Mouse (Mus musculus) neural tube, embryonic 15.5 days (tissue): ENCODE data around the gene Olfr617. TPM values are rescaled to one million over a fixed set of nuclear protein-coding genes. Genes with fewer than 3 reads are reported as not detected.
"Not testable (repeated sequence)": the region's sequence is repeated elsewhere in the genome, so short reads cannot be mapped to it uniquely, and the experiment has no call there.

Experiments
- ATAC-seq: fragments of 200-750 bp; cut with Nextera tagmentation; 2 replicates; pipeline ENCODE4 v1.8.0; 2017; ENCODE audit warnings: mild to moderate bottlenecking, moderate TSS enrichment, moderate library complexity; ENCODE audit not compliant: low FRiP score
- H3K27ac ChIP-seq: fragments of 300-500 bp; sonication (generic); replicated peaks from 2 replicates; pipeline ENCODE4 v1.5.1; 2015; ENCODE audit warnings: mild to moderate bottlenecking, inconsistent platforms
- H3K27me3 ChIP-seq: fragments of 300-500 bp; sonication (generic); replicated peaks from 2 replicates; pipeline ENCODE4 v1.6.1; 2015; ENCODE audit warnings: inconsistent platforms
- H3K36me3 ChIP-seq: fragments of 300-500 bp; sonication (generic); 2 replicates; pipeline ENCODE4 v1.6.1; 2015; ENCODE audit warnings: inconsistent platforms
- H3K4me1 ChIP-seq: fragments of 300-500 bp; sonication (generic); 2 replicates; pipeline ENCODE4 v1.6.1; 2015; ENCODE audit warnings: inconsistent platforms
- H3K4me2 ChIP-seq: fragments of 300-500 bp; sonication (generic); 2 replicates; pipeline ENCODE4 v1.6.1; 2015; ENCODE audit warnings: inconsistent platforms, mild to moderate bottlenecking, moderate library complexity
- H3K4me3 ChIP-seq: fragments of 300-500 bp; sonication (generic); replicated peaks from 2 replicates; pipeline ENCODE4 v1.5.1; 2015; ENCODE audit warnings: mild to moderate bottlenecking, inconsistent platforms
- H3K9ac ChIP-seq: fragments of 300-500 bp; sonication (generic); replicated peaks from 2 replicates; pipeline ENCODE4 v1.6.1; 2015; ENCODE audit warnings: mild to moderate bottlenecking, inconsistent platforms
- H3K9me3 ChIP-seq: fragments of 300-500 bp; sonication (generic); replicated peaks from 2 replicates; pipeline ENCODE4 v1.6.1; 2016; ENCODE audit warnings: inconsistent platforms
- WGBS: fragments of 180-500 bp; shearing (Covaris S2); methylation state at CpG from one replicate; pipeline ENCODE4 v1.1.7; 2015; ENCODE audit warnings: mixed read lengths; 5-methylcytosine and 5-hydroxymethylcytosine counted together
- microRNA-seq: library from miRNA; unstranded; fragments of <30 nt; microRNA quantifications from one replicate; pipeline ENCODE4, GENCODE M21; 2017
- polyA plus RNA-seq: library from polyadenylated mRNA; unstranded; fragments of >200 nt; fragmentation: Nextera tagmentation; extraction: Ambion mirVana; gene quantifications from 2 replicates; pipeline ENCODE4 v1.2.1, GENCODE M21; 2015

Gene Olfr617
- not detected in 2 replicates for polyA plus RNA-seq

DNA sequence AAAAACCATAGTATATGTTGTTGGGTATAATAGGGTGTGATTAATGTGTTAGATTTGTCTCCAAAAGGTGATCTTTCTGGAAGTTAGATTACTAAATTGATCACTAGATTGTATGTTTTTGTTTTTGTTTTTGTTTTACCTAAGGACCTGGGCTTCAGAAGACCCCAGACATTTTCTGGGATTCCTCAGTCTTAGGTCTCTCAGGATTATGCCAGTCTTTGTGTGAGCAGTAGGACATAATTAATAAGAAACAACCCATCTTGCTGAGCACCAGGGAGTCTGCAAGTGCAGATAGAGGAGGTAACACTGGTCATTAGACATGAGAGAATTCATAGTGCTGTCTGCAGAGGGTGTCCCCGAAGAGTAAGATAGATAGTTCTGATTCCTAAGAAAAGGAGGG is at the start of gene Olfr617:
Olfr617 (plus strand) TSS at position 301 of the 400 bp plus-strand sequence.
- no peak within 1 kb of the TSS for H3K4me3 ChIP-seq
- 81% methylated on average over 1 of the region's 1 CpGs for WGBS
- no peak within 1 kb of the TSS for H3K27ac ChIP-seq
- ATAC-seq: no peak
- no peak within 1 kb of the TSS for H3K9ac ChIP-seq
- no peaks in the 10 kb centered on the region for H3K27me3 ChIP-seq
- H3K9me3 ChIP-seq: no peaks in the 10 kb centered on the region
- H3K36me3 ChIP-seq: no peaks in the 10 kb centered on the region
- H3K4me1 ChIP-seq: no peaks in the 10 kb centered on the region
- no peak within 1 kb of the TSS for H3K4me2 ChIP-seq

DNA sequence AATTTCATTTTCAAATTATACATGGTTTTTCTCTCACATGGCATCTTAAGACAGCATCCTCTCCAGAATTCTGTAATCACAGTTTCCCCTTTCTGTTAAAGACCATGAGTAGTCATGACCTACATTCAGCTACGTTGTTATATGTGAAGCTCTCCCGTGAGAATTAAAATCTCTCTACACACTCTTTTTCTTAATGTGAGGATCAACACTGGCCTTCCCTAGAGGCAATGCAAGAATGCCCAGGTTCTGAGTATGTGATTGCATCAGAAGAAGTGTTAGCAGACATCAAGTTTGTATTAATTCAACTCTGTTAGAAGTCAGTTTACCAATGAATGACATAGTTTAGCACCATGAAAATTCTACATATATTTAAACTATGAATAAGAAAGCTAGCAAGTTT is 30.2 kb upstream of the Olfr617 start, which contains the start of gene Olfr612:
Olfr612 (minus strand) TSS at position 101 of the 400 bp plus-strand sequence.
- H3K27ac ChIP-seq, H3K9ac ChIP-seq, H3K27me3 ChIP-seq, H3K4me3 ChIP-seq, H3K4me1 ChIP-seq, H3K4me2 ChIP-seq, H3K36me3 ChIP-seq, ATAC-seq, H3K9me3 ChIP-seq: not testable (repeated sequence)
- WGBS: 94% methylated on average over 2 of the region's 2 CpGs

DNA sequence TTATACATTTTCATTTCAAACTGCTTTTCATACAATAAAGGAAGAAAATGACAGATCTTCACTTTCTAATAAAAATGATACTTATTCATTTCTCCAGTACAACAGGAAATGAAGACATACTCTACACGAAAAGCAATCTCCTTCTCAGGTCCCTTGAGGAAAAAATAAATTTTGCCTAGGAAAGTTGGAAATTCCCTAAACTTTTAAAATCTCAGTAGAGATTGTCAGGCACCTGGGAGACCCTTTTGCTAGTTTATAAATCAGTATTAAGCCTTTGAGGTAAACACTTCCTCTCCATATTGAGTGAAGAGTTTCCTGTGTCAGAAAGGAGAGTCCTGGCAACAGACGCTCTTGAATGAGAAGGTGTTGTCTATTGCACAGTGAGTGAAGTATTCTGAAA is 25.1 kb upstream of the Olfr617 start, which contains the start of gene Olfr613:
Olfr613 (plus strand) TSS at position 301 of the 400 bp plus-strand sequence.
- H3K36me3 ChIP-seq: no peaks in the 10 kb centered on the region
- H3K27ac ChIP-seq: no peak within 1 kb of the TSS
- no peaks in the 10 kb centered on the region for H3K27me3 ChIP-seq
- no peak for ATAC-seq
- WGBS: 88% methylated on average over 2 of the region's 2 CpGs
- no peak within 1 kb of the TSS for H3K4me2 ChIP-seq
- H3K9me3 ChIP-seq: no peaks in the 10 kb centered on the region
- no peak within 1 kb of the TSS for H3K4me3 ChIP-seq
- no peak within 1 kb of the TSS for H3K9ac ChIP-seq
- no peaks in the 10 kb centered on the region for H3K4me1 ChIP-seq

DNA sequence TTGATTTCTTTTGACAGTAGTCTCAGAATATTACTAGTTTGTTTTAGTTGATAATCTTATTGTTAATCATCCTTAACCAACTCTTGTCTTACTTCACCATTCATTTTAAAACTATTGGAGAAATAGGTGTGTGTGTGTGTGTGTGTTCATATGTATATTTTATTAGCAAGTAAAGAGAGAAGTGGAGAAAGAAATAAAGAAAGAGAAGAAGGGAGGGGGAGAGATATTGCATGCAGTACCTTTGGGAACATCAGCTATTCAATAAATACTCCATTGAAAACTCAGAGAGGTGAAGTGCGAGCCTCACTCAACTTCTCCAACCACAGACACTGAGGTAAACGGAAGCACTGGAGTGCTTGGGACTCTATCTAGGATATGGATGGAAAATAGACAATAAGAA is 17.1 kb upstream of the Olfr617 start, which contains the start of gene Olfr615:
Olfr615 (plus strand) TSS at position 301 of the 400 bp plus-strand sequence.
- no peak within 1 kb of the TSS for H3K9ac ChIP-seq
- no peak for ATAC-seq
- no peak within 1 kb of the TSS for H3K27ac ChIP-seq
- no peak within 1 kb of the TSS for H3K4me3 ChIP-seq
- H3K36me3 ChIP-seq: no peaks in the 10 kb centered on the region
- H3K9me3 ChIP-seq: no peaks in the 10 kb centered on the region
- 82% methylated on average over 2 of the region's 2 CpGs for WGBS
- H3K4me1 ChIP-seq: no peaks in the 10 kb centered on the region
- no peaks in the 10 kb centered on the region for H3K27me3 ChIP-seq
- no peak within 1 kb of the TSS for H3K4me2 ChIP-seq

DNA sequence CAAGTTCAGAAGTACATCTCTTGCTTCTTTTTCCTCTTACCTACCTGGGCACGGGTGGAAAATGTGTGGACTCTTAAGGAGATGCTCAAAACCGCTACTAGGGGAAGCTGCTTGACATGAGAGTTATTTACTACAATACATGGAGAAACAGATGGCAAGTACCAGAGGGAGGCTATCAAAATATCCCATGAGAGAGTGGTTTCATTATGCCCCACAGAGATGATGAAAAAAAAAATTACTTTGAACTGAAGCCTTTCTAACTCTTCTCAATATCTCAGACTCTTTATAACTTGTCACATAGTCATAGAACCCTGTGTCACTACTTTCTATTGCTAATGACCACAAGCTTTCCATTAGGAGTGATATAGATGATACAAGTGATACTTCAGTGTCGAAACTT is 3.8 kb upstream of the Olfr617 start, which contains the start of gene Olfr616:
Olfr616 (minus strand) TSS at position 101 of the 400 bp plus-strand sequence.
- Histone ChIP-seq H3K27me3 (no peaks in the 10 kb centered on the region), H3K9me3 (no peaks in the 10 kb centered on the region), H3K4me1 (no peaks in the 10 kb centered on the region), H3K36me3 (no peaks in the 10 kb centered on the region), H3K9ac (no peak within 1 kb of the TSS), H3K4me2 (no peak within 1 kb of the TSS), H3K4me3 (no peak within 1 kb of the TSS), H3K27ac (no peak within 1 kb of the TSS)
- 82% methylated on average over 3 of the region's 3 CpGs for WGBS
- no peak for ATAC-seq

DNA sequence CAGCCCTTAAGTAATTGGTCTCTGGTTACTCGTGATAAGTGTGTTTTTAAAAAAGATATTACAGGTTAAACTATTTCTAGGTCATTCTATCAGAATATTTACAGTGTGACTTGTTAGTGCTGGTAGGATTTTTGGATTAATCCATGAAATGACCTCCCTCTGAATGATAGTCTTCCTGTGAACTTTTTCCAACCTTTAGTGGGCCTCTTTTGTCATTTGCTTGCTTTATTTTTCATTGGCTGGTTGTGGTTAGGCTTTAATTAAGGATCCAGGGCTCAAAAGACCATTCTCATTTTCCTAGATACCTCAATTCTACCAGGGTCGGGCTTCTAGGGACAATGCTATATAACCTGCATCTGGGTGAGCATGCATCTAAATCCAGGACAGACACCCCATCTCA is 16.9 kb downstream of the Olfr617 start, which contains the start of gene Olfr618:
Olfr618 (plus strand) TSS at position 301 of the 400 bp plus-strand sequence.
- Histone ChIP-seq H3K4me3 (no peak within 1 kb of the TSS), H3K36me3 (no peaks in the 10 kb centered on the region), H3K4me2 (no peak within 1 kb of the TSS), H3K27ac (no peak within 1 kb of the TSS), H3K9ac (no peak within 1 kb of the TSS), H3K27me3 (no peaks in the 10 kb centered on the region), H3K4me1 (no peaks in the 10 kb centered on the region), H3K9me3 (no peaks in the 10 kb centered on the region)
- 68% methylated on average over 2 of the region's 2 CpGs for WGBS
- no peak for ATAC-seq

DNA sequence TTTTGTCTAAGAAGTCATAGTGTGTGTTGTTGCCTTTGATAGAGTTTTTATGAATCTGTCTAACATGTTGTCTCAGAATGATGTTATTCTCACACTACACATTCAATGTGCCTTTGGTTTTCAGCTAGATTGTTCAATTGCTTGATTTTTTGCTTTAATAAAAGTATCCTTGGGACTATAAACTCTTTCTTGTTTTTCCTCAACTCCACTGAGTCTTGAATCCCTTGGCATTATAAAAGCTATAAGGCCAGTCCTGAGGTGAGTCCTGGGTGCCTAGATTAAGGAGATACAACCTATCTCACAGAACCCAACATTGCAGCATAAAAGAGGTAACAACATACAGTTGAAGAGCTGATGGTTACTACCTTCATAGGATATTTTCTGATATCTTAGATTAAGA is 27.4 kb downstream of the Olfr617 start, which contains the start of gene Olfr619:
Olfr619 (plus strand) TSS at position 301 of the 400 bp plus-strand sequence.
- ATAC-seq: no peak
- Histone ChIP-seq H3K27me3 (no peaks in the 10 kb centered on the region), H3K36me3 (no peaks in the 10 kb centered on the region), H3K9ac (no peak within 1 kb of the TSS), H3K9me3 (no peaks in the 10 kb centered on the region), H3K4me3 (no peak within 1 kb of the TSS), H3K4me1 (no peaks in the 10 kb centered on the region), H3K27ac (no peak within 1 kb of the TSS), H3K4me2 (no peak within 1 kb of the TSS)

DNA sequence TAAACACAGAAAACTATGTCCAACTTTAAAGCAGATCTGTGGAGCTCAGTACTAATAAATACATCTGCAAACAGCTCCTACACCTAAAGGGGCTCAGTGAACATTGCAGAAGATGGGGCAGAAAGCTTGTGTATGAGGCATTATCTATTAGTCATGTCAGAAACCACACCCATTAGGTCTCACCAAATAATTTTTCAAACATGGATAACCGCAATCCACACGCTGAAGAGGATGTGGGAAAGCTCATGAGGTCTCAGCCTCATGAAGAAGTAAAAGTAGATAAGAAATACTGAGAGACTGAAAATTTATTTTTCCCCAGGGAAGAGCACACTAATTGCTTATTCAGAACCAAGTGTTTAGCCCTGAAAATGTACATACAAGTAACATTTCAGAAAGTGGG is 34.6 kb downstream of the Olfr617 start:
- H3K4me1 ChIP-seq: no peaks in the 10 kb centered on the region
- WGBS: 91% methylated on average over 2 of the region's 2 CpGs
- H3K27ac ChIP-seq: no peak overlapping the region
- no peaks in the 10 kb centered on the region for H3K27me3 ChIP-seq
- no peaks in the 10 kb centered on the region for H3K9me3 ChIP-seq
- H3K4me2 ChIP-seq: no peak overlapping the region
- no peak overlapping the region for H3K9ac ChIP-seq
- no peak for ATAC-seq
- H3K4me3 ChIP-seq: no peak overlapping the region
- H3K36me3 ChIP-seq: no peaks in the 10 kb centered on the region

DNA sequence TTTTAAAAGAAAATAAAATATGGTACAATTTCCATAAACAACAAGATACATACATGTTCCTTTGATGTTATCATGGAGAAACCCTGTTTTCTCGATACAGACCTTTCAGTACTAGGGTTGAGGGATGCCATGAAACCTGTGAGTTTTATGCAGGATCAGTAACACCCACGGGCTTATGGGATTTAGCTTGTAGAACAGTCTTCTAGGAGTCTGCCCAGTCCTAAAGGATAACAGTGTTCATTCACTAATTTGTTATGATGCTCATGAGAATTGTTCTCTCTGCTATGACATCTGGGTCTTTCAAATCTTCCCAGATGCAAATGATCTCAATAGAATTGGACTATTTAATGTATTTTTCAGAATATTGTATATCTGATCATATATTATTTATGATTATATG is 39.6 kb downstream of the Olfr617 start, which contains the start of gene Olfr620:
Olfr620 (minus strand) TSS at position 101 of the 400 bp plus-strand sequence.
- H3K4me1 ChIP-seq: no peaks in the 10 kb centered on the region
- H3K9me3 ChIP-seq: no peaks in the 10 kb centered on the region

More for the DNA sequence above, 39.6 kb downstream of the Olfr617 start, which contains the start of gene Olfr620:
- H3K27ac ChIP-seq: no peak within 1 kb of the TSS
- H3K27me3 ChIP-seq: no peaks in the 10 kb centered on the region
- ATAC-seq: no peak
- WGBS: 79% methylated on average over 2 of the region's 2 CpGs
- no peaks in the 10 kb centered on the region for H3K36me3 ChIP-seq
- no peak within 1 kb of the TSS for H3K4me2 ChIP-seq
- no peak within 1 kb of the TSS for H3K4me3 ChIP-seq
- no peak within 1 kb of the TSS for H3K9ac ChIP-seq

Small RNA genes within 50 kb of the gene (microRNA-seq; reads per million reads assigned to microRNA genes)
- not detected for gene Gm26506

Other genes with a start within 250 kb of the Olfr617 start
- not detected in 2 replicates for gene Olfr598, start 249.5 kb upstream of the Olfr617 start, polyA plus RNA-seq
- not detected in 2 replicates for gene Olfr599, start 237.1 kb upstream of the Olfr617 start, polyA plus RNA-seq
- not detected in 2 replicates for gene Olfr600, start 223.4 kb upstream of the Olfr617 start, polyA plus RNA-seq
- not detected in 2 replicates for gene Olfr601, start 210.4 kb upstream of the Olfr617 start, polyA plus RNA-seq
- gene Olfr603, start 186.9 kb upstream of the Olfr617 start, polyA plus RNA-seq: not detected in 2 replicates
- not detected in 2 replicates for gene Usp17lc, start 158.0 kb upstream of the Olfr617 start, polyA plus RNA-seq
- gene Olfr605, start 127.6 kb upstream of the Olfr617 start, polyA plus RNA-seq: not detected in 2 replicates
- not detected in 2 replicates for gene Olfr606, start 124.0 kb upstream of the Olfr617 start, polyA plus RNA-seq
- gene Olfr607, start 108.9 kb upstream of the Olfr617 start, polyA plus RNA-seq: not detected in 2 replicates
- not detected in 2 replicates for gene Olfr608, start 103.2 kb upstream of the Olfr617 start, polyA plus RNA-seq
- gene Olfr609, start 75.0 kb upstream of the Olfr617 start, polyA plus RNA-seq: not detected in 2 replicates
- not detected in 2 replicates for gene Olfr610, start 60.9 kb upstream of the Olfr617 start, polyA plus RNA-seq
- gene Olfr611, start 52.2 kb upstream of the Olfr617 start, polyA plus RNA-seq: not detected in 2 replicates
- gene Olfr612, start 30.3 kb upstream of the Olfr617 start, polyA plus RNA-seq: not detected in 2 replicates
- gene Olfr613, start 25.0 kb upstream of the Olfr617 start, polyA plus RNA-seq: not detected in 2 replicates
- gene Olfr615, start 17.0 kb upstream of the Olfr617 start, polyA plus RNA-seq: not detected in 2 replicates
- not detected in 2 replicates for gene Olfr616, start 3.9 kb upstream of the Olfr617 start, polyA plus RNA-seq
- gene Olfr618, start 17.0 kb downstream of the Olfr617 start, polyA plus RNA-seq: not detected in 2 replicates
- gene Olfr619, start 27.5 kb downstream of the Olfr617 start, polyA plus RNA-seq: not detected in 2 replicates
- gene Olfr620, start 39.5 kb downstream of the Olfr617 start, polyA plus RNA-seq: not detected in 2 replicates
- gene Olfr622, start 69.6 kb downstream of the Olfr617 start, polyA plus RNA-seq: not detected in 2 replicates
- not detected in 2 replicates for gene Olfr623, start 90.6 kb downstream of the Olfr617 start, polyA plus RNA-seq
- gene Olfr624, start 98.1 kb downstream of the Olfr617 start, polyA plus RNA-seq: 0.03 TPM in 1 of 2 replicates, not detected in the other
- not detected in 2 replicates for gene Olfr625-ps1, start 109.7 kb downstream of the Olfr617 start, polyA plus RNA-seq
- gene Olfr243, start 141.6 kb downstream of the Olfr617 start, polyA plus RNA-seq: not detected in 2 replicates
- gene Olfr628, start 157.3 kb downstream of the Olfr617 start, polyA plus RNA-seq: not detected in 2 replicates
- not detected in 2 replicates for gene Olfr629, start 171.9 kb downstream of the Olfr617 start, polyA plus RNA-seq
- not detected in 2 replicates for gene Olfr630, start 184.3 kb downstream of the Olfr617 start, polyA plus RNA-seq
- not detected in 2 replicates for gene Olfr69, start 198.5 kb downstream of the Olfr617 start, polyA plus RNA-seq
- gene Olfr68, start 206.6 kb downstream of the Olfr617 start, polyA plus RNA-seq: not detected in 2 replicates
- gene Olfr67, start 218.8 kb downstream of the Olfr617 start, polyA plus RNA-seq: not detected in 2 replicates
- gene Hbb-bt, start 240.9 kb downstream of the Olfr617 start, polyA plus RNA-seq: 1,593 and 1,794 TPM in 2 replicates